Mouse (Mus musculus) layer of hippocampus, postnatal 14 days (tissue): ENCODE data around the gene Gnai1. TPM values are rescaled to one million over a fixed set of nuclear protein-coding genes. Genes with fewer than 3 reads are reported as not detected.
"Not testable (repeated sequence)": the region's sequence is repeated elsewhere in the genome, so short reads cannot be mapped to it uniquely, and the experiment has no call there.

Source experiments
- DNase-seq, 2 experiments: peaks; one replicate each; pipeline ENCODE4 v3.0.0; 2021 to 2022; ENCODE audit warnings: low spot score in 2 of 2, mixed read lengths in 1 of 2
- long read RNA-seq, 2 experiments: library from polyadenylated mRNA; stranded (forward); transcript quantifications; one replicate each; pipeline ENCODE4 v2.0.0; 2021
- total RNA-seq, 2 experiments: library from RNA; stranded (reverse); gene quantifications; 2 replicates each; pipeline ENCODE4 v1.2.3; 2021

The Gnai1 gene
- total RNA-seq: 100 to 1,000 TPM; 172 to 176 TPM
- long read RNA-seq, experiment 1, transcript Gnai1-201 (8 exons, 3,135 nt): major isoform, 250 of 264 reads
- long read RNA-seq, experiment 1, partial matches to known transcripts: 8 of 264 reads
- long read RNA-seq, experiment 1, other reads (novel, unspliced or antisense): 6 of 264 reads
- long read RNA-seq, experiment 2, transcript Gnai1-201 (8 exons, 3,135 nt): major isoform, 230 of 263 reads
- long read RNA-seq, experiment 2, partial matches to known transcripts: 16 of 263 reads
- long read RNA-seq, experiment 2, other reads (novel, unspliced or antisense): 17 of 263 reads

- DNase-seq: peak; percentile 78 to 81
Measured at GRCm38 (mm10) chr5:18360281-18360819, at the start of gene Gnai1. Gene Gnai1 (minus strand): TSS chr5:18360355.

DNA sequence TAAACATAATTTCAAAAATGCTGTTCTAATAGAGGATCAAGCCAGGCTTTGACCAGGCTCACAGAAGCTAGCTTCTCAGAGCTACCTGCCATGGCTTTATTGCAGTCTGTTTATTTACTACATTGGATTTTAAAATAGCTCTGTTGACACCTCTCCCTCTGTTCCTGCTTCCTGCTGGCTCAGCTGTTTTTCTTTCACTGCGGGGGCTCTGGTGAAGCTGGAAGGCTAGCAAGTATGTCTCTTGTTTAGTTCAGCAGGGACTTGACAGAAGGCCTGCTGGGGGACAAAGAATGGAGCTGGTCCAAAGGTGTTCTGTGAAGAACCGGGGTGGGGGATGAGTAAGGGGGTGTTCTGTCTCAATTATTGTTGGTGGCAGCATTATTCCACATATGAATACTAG is 7.7 kb upstream of the Gnai1 start:
- no peak for DNase-seq

DNA sequence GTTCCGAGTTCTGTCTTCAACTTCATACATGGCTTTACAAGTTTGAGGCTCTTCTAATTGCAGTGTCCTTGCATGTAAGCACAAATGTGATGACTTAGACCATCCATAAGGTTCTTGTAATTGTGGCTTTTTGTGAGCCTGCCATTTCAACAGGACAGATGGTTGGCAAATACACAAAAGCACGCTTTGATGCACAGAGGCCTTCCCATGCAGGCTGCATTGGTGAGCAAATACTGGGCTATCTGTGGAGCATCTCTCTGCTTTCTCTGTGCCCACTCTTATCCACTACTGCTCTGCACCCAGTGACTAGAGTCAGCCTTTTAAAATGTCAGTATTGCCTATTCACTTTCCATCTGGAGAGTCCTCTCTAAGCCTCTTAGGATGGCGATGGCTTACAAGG is 5.3 kb upstream of the Gnai1 start:
- no peak for DNase-seq

GRCm38 (mm10) chr5:18360956-18361355 is 801 bp upstream of the Gnai1 start:
- no peak for DNase-seq

DNA sequence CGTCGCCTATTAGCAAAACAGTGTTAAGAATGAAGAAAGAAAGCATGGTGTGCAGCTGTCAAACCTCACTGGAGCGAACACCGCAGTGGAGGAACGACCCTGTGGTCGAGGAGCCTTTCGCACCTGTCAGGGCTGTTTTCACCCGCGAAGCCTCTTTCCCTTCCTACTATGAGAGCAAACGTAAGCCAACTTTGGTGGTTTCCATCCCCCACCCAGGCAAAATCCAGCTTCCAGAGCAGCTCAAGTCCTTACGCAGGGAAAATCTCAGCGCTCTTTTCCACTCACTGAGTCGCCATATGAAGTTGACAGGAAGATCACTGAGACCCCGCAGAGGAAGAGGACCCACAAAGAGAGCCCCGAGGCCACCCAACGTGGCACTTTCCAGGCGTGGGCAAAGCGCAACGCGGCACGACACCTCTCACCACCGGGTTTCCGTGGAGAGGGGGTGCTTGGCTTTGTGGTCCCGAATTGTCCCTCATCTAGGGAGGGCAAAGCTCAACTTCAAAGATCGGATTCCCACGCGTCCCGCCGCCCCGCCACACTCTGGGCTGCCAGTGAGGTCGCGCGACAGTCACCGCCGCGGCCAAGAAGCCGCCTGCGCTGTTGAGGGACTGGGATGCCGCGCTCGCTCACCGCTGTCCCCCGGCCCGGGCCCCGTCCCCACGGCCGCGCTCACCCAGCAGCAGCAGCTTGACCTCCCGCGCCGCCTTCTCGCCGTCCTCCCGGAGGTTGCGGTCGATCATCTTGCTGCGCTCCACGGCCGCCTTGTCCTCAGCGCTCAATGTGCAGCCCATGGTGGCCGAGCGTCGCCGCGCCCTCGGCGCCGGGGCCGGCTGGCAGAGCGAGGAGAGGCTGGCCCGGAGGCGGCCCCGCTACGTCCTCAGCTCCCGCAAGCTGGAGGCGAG is 527 bp downstream of the Gnai1 start:
- DNase-seq: peak; percentile 41 to 61

DNA sequence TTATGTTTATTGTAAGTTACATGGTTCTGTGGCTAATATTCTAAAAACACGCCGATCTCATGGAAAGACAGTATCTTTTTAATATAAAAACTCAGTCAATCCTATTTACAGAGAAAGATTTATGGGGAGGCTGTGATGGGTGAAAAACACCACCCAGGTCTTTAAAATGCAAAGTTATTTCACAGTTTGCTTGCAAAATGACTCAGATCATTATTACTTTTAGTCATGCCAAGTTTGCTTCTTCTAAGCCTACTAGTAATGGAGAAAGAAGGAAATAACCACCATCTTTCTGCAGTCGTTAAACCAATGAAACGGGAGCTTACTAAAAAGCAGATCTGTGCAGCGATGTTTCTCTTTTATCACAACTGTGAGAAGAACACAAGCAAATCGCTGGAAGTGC is 1.4 kb downstream of the Gnai1 start:
- DNase-seq: peak in 1 of 2 experiments; percentile 25

DNA sequence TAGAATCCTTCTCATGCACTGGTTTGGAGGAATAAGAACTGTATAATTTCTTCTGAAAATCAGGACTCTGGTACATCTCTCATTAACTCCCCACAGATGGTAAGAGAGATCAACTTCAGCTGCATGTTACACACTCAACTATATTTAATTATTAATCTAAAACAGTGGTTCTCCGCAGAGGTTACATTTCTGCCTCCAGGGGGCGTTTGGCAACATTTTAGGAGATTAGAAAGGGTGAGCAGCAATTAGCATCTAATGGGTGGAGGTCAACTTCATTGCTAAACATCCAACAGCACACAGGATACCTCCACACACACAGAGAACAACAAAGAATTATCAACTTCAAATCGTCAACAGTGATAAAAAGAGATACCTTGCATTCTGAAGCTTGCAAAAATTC is 2.0 kb downstream of the Gnai1 start:
- DNase-seq: peak in 1 of 2 experiments; percentile 59

DNA sequence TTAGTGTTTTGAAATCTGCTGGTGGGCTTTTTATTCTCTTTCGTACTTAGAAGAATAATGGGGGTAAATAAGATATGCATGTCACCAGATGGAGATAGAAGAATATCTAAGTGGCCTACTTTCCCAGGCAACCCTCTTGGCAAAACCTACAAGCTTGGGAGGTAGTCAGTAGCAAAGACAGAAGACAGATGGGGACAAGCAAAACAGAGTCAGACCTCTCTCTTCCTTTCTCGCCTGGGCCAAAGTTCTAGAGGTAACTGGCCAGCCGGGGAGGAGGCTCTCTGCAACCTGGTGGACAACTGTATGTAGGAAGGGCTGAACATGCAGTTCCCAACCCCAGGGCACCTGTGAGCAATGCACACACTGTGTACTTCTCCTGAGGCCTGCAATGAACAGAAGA is 12.9 kb downstream of the Gnai1 start:
- DNase-seq: no peak

GRCm38 (mm10) chr5:18343455-18344142 is 16.6 kb downstream of the Gnai1 start:
- no peak for DNase-seq

DNA sequence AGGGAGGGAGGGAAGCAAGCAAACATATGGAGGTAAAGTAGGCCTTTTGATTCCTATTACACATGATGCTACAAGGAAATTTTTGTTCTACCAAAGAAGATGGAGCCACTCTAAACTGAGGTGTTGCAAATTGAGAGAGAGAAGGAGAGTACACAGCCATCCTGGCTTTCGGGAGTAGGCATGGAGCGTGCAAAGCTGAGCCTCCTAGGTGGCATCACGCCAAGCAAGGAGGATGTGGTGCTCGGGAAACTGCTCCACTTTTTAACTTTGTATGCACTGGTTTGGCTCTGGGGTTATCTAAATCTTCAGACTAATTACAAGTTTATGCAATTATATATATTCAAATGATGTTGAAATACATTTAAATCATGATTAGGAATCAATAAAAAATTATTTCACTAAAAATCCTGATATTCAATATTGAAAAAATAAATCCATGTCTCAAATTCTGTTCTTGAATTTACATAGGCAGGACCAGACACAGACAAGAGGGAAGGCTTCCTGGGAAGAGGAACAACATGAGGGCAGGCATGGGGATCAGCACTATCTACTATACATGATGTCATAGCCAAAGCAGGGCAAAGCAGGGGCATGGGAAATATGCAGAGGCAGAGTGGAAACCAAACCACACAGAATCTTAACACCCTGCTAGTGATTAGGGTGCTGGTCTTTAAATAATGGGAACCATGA is 17.2 kb downstream of the Gnai1 start:
- DNase-seq: no peak

DNA sequence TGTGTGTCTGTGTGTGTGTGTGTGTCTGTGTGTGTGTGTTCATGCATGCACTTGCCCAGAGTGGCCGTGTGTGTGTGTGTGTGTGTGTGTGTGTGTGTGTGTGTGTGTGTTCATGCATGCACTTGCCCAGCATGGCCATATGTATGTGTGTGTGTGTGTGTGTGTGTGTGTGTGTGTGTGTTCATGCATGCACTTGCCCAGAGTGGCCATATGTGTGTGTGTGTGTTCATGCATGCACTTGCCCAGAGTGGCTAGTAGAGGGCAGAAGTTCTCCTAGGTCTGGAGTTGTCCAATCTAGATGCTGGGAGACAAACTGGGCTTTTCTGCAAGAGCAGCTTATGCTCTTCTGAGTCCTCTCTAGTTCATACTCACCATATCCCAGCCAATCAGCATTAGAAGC is 18.3 kb downstream of the Gnai1 start:
- DNase-seq: not testable (repeated sequence)

GRCm38 (mm10) chr5:18332256-18332655 is 27.9 kb downstream of the Gnai1 start:
- DNase-seq: no peak

- no peak for DNase-seq
Measured at GRCm38 (mm10) chr5:18330726-18331125, 29.4 kb downstream of the Gnai1 start.

- DNase-seq: peak in 1 of 2 experiments; percentile 24
Measured at GRCm38 (mm10) chr5:18326159-18326558, 34.0 kb downstream of the Gnai1 start.

DNA sequence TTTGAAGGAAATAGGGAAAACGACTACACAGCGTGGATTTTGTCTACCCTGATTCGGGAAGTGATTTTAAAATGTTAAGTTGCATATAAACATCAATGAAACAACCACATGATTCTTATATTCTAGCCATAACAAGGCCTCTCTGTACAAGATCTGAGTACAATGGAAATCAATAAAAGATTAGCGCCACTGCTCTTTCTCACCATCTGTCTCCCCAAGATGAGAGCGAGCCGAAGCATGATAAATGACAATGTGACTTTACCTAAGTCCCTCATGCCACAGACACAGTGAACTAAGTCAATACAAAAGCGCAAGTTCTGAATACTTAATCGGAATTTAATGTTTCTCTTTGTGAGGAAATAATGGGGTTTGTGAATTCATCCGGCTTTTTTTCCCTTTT is 36.6 kb downstream of the Gnai1 start:
- no peak for DNase-seq

GRCm38 (mm10) chr5:18321661-18322060 is 38.5 kb downstream of the Gnai1 start:
- no peak for DNase-seq

GRCm38 (mm10) chr5:18318846-18319245 is 41.3 kb downstream of the Gnai1 start:
- DNase-seq: no peak

GRCm38 (mm10) chr5:18307229-18307804 is 52.8 kb downstream of the Gnai1 start:
- DNase-seq: no peak

DNA sequence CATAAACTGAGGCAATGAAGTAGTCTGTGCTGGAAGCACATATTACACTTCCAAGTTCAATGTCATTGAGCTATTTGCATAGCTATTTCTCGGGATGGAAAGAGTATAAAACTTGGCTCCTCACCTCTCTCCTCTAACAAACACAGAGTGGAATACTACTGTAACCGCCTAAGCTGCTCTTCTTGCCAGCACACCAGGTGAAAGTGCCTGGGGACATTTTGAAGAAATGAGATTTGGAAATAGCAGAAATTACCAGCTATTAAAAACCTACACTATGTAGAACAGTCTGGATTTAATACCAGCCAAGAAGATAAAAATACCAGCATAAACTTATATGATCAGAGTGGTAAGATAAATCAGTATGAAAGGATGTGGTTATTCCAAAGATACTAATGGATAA is 63.6 kb downstream of the Gnai1 start:
- no peak for DNase-seq

DNA sequence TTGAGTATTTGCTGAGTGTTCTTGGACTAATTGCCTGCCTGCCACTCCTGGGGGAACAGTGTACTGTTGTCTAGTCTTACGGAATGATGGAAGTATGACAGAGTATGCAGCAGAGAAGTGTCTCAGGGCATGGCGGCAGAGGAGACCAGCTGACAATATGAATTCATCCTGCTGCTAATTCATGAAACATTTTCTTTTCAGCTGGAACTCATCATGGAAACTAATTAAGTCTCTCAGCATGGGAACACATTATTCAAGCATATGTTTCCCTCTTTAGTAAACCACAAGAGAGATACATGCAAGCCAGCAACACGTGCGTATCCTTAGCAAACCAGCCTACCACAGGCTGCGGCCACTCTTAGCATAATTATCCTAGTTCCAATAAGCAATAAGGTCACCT is 67.4 kb downstream of the Gnai1 start:
- DNase-seq: peak in 1 of 2 experiments; percentile 34
